Mouse (Mus musculus): ENCODE measurements at regions not wholly inside any gene's neighbourhood (a gene's known extent, or its start where the extent isn't known, plus 50 kb on each side); places are given as distances from the start of the nearest gene placed in this dataset.

- H3K27ac ChIP-seq (replicated peaks), result no peak overlapping the region
- H3K9ac ChIP-seq (ENCODE audit: low read length), result no peak overlapping the region
- WGBS, result 35% methylated on average over 6 of the region's 6 CpGs
- H3K27me3 ChIP-seq (ENCODE audit: control insufficient read depth, insufficient read depth, low read length), result no peaks in the 10 kb centered on the region
- no peak for DNase-seq (ENCODE audit: low spot score)
- no peaks in the 10 kb centered on the region for H3K4me1 ChIP-seq (replicated peaks; ENCODE audit: control insufficient read depth, insufficient read depth)
- no peak overlapping the region for H3K4me2 ChIP-seq (replicated peaks; ENCODE audit: low read depth)
- no peaks in the 10 kb centered on the region for H3K36me3 ChIP-seq (ENCODE audit: control insufficient read depth, insufficient read depth, low read length)
- no peaks in the 10 kb centered on the region for H3K9me3 ChIP-seq (ENCODE audit: control insufficient read depth, low read length)
- no peak for TF ChIP-seq CTCF (IDR thresholded peaks at IDR 0.05; ENCODE audit: low read depth)
- no peak for TF ChIP-seq EP300 (optimal IDR thresholded peaks at IDR 0.05)
- no peak for ATAC-seq (ENCODE audit: low FRiP score, low TSS enrichment)
- H3K4me3 ChIP-seq (ENCODE audit: low read depth, low read length), result no peak overlapping the region
Measured at GRCm38 (mm10) chr10:98720256-98721005, 193.8 kb upstream of the Atp2b1 start.

DNA sequence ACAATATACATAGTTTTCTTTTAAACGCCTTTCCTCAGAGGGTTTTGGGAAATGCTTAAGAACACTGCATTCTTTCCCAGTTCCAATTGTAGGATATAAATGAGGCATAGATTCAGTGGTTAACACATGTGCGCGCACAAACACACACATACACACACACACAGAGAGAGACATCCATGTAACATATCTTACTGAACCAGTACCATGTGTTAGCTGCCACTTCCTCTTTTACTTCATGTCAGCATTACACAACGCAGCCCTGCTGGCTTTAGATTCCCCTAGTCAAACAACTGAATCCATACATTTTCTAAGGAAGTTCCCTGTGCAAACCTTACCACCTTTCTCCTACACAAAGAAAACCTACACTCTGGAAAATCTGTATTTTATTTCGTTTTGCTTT is 189.1 kb upstream of the Atp2b1 start:
- Histone ChIP-seq H3K27ac (replicated peaks) (no peak overlapping the region), H3K27me3 (ENCODE audit: control insufficient read depth, insufficient read depth, low read length) (no peaks in the 10 kb centered on the region), H3K4me1 (replicated peaks; ENCODE audit: control insufficient read depth, insufficient read depth) (no peaks in the 10 kb centered on the region), H3K9ac (ENCODE audit: low read length) (no peak overlapping the region), H3K9me3 (ENCODE audit: control insufficient read depth, low read length) (no peaks in the 10 kb centered on the region), H3K4me2 (replicated peaks; ENCODE audit: low read depth) (no peak overlapping the region), H3K4me3 (ENCODE audit: low read depth, low read length) (no peak overlapping the region), H3K36me3 (ENCODE audit: control insufficient read depth, insufficient read depth, low read length) (no peaks in the 10 kb centered on the region)
- 79% methylated on average over 5 of the region's 5 CpGs for WGBS
- ATAC-seq (ENCODE audit: low FRiP score, low TSS enrichment) (no peak), DNase-seq (ENCODE audit: low spot score) (no peak)
- TF ChIP-seq CTCF (IDR thresholded peaks at IDR 0.05; ENCODE audit: low read depth), result no peak
- TF ChIP-seq EP300 (optimal IDR thresholded peaks at IDR 0.05), result no peak

GRCm38 (mm10) chr10:98727130-98727529 is 187.1 kb upstream of the Atp2b1 start:
- H3K27me3 ChIP-seq (ENCODE audit: control insufficient read depth, insufficient read depth, low read length), result no peaks in the 10 kb centered on the region
- H3K9ac ChIP-seq (ENCODE audit: low read length), result no peak overlapping the region
- H3K4me2 ChIP-seq (replicated peaks; ENCODE audit: low read depth), result no peak overlapping the region
- no peak overlapping the region for H3K27ac ChIP-seq (replicated peaks)
- no peaks in the 10 kb centered on the region for H3K4me1 ChIP-seq (replicated peaks; ENCODE audit: control insufficient read depth, insufficient read depth)
- no peaks in the 10 kb centered on the region for H3K36me3 ChIP-seq (ENCODE audit: control insufficient read depth, insufficient read depth, low read length)
- DNase-seq (ENCODE audit: low spot score) (no peak), ATAC-seq (ENCODE audit: low FRiP score, low TSS enrichment) (no peak)
- 83% methylated on average over 4 of the region's 4 CpGs for WGBS
- H3K4me3 ChIP-seq (ENCODE audit: low read depth, low read length), result no peak overlapping the region
- no peaks in the 10 kb centered on the region for H3K9me3 ChIP-seq (ENCODE audit: control insufficient read depth, low read length)
- TF ChIP-seq CTCF (IDR thresholded peaks at IDR 0.05; ENCODE audit: low read depth) (no peak), EP300 (optimal IDR thresholded peaks at IDR 0.05) (no peak)

- no peaks in the 10 kb centered on the region for H3K9me3 ChIP-seq (ENCODE audit: control insufficient read depth, low read length)
- no peak overlapping the region for H3K4me2 ChIP-seq (replicated peaks; ENCODE audit: low read depth)
- H3K27ac ChIP-seq (replicated peaks), result no peak overlapping the region
- 76% methylated on average over 5 of the region's 5 CpGs for WGBS
- H3K36me3 ChIP-seq (ENCODE audit: control insufficient read depth, insufficient read depth, low read length), result no peaks in the 10 kb centered on the region
- DNase-seq (ENCODE audit: low spot score), result no peak
- TF ChIP-seq CTCF (IDR thresholded peaks at IDR 0.05; ENCODE audit: low read depth) (no peak), EP300 (optimal IDR thresholded peaks at IDR 0.05) (no peak)
- no peaks in the 10 kb centered on the region for H3K27me3 ChIP-seq (ENCODE audit: control insufficient read depth, insufficient read depth, low read length)
- H3K9ac ChIP-seq (ENCODE audit: low read length), result no peak overlapping the region
- ATAC-seq (ENCODE audit: low FRiP score, low TSS enrichment), result no peak
- no peaks in the 10 kb centered on the region for H3K4me1 ChIP-seq (replicated peaks; ENCODE audit: control insufficient read depth, insufficient read depth)
- H3K4me3 ChIP-seq (ENCODE audit: low read depth, low read length), result no peak overlapping the region
Measured at GRCm38 (mm10) chr10:98728396-98729030, 185.7 kb upstream of the Atp2b1 start.

DNA sequence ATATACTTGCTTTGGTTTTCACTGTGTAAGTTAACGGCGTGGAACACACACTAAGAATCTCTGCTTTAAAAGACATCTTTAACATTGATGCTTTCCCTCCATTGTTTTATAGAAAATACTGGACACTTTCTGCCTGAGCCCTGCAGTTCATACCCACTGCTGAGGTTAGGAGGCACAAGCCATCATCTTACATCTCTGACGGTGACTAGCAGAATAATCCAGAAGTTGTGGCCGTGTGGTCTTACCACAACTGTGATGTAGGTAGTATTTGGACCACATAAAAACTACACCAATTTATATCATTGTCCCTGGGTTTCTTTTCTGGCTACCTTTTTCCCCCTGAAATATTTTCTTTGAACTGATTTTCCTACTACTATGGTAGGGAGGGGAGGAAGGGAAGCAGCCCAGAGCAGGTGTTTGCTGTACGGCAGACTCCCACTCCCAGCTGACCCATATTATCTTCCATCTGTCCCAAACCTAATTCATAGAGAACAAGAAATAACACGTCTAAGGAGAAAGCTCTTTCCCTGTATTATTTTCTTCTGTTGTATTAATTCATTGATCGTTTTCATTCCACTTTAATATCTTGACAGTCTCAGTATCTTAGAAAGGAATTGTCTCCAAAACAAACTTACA is 180.1 kb upstream of the Atp2b1 start:
- Histone ChIP-seq H3K36me3 (ENCODE audit: control insufficient read depth, insufficient read depth, low read length) (no peaks in the 10 kb centered on the region), H3K27ac (replicated peaks) (no peak overlapping the region), H3K9me3 (ENCODE audit: control insufficient read depth, low read length) (no peaks in the 10 kb centered on the region), H3K27me3 (ENCODE audit: control insufficient read depth, insufficient read depth, low read length) (no peaks in the 10 kb centered on the region), H3K4me3 (ENCODE audit: low read depth, low read length) (no peak overlapping the region), H3K4me1 (replicated peaks; ENCODE audit: control insufficient read depth, insufficient read depth) (no peaks in the 10 kb centered on the region), H3K9ac (ENCODE audit: low read length) (no peak overlapping the region), H3K4me2 (replicated peaks; ENCODE audit: low read depth) (no peak overlapping the region)
- WGBS, result 74% methylated on average over 7 of the region's 7 CpGs
- TF ChIP-seq EP300 (optimal IDR thresholded peaks at IDR 0.05) (no peak), CTCF (IDR thresholded peaks at IDR 0.05; ENCODE audit: low read depth) (no peak)
- no peak for ATAC-seq (ENCODE audit: low FRiP score, low TSS enrichment)
- DNase-seq (ENCODE audit: low spot score), result no peak
